Mouse (Mus musculus) T-helper 1 cell (primary cell): Measurements from ENCODE around the gene Cdh1.
"Not testable (repeated sequence)": the region's sequence is repeated elsewhere in the genome, so short reads cannot be mapped to it uniquely, and the experiment has no call there.

Source experiments
- in situ Hi-C: fragments of 300-600 bp; cut with MboI, MseI; formaldehyde crosslinking; loops from one replicate; pipeline ENCODE4 v1.15.1; 2025; ENCODE audit warnings: high pct_unique_total_duplicates

Cdh1 gene

DNA sequence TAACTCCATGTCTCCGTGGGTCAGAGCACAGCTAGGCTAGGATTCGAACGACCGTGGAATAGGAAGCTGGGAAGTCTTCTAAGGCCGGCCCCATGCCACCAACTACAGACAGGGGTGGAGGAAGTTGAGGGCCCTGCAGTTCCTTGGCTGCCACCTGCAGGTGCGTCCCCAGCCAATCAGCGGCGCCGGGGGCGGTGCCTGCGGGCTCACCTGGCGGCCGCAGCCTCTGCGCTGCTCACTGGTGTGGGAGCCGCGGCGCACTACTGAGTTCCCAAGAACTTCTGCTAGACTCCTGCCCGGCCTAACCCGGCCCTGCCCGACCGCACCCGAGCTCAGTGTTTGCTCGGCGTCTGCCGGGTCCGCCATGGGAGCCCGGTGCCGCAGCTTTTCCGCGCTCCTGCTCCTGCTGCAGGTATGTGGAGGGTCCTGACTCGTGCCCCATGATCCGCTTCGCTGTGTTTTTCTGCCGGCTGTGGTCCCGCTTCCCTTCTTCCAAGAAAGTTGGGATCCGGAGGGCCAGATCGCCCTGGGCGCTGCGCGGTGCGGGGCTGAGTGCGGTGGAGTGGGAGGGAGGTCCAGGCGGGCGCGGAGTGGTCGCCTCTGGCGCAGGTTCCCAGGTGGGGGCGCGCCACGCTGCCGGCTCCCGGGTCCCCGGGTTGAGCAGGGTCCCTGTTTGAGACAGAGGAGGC lies at the start of gene Cdh1:
TSS of gene Cdh1 (plus strand) at position 221 of the 689 bp plus-strand sequence.
- in situ Hi-C loops = no loop called here

DNA sequence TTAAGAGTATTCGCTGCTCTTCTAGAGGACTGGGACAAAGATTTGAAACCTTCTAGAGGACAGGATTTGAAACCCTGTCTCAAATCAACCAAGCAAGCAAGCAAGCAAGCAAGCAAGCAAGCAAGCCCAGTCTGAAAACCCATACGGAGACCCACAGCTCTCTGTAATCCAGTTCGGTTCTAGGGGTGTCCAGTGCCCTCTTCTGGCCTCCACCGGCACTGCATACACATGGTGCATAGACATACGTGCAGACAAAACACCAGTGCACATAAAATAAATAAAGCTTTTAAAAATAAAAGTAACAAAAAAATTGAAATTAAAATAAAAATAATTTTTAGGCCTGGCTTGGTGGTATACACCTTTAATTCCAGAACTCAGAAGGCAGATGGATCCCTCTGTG lies 49.1 kb upstream of the Cdh1 start:
- in situ Hi-C loops = no loop called here

DNA sequence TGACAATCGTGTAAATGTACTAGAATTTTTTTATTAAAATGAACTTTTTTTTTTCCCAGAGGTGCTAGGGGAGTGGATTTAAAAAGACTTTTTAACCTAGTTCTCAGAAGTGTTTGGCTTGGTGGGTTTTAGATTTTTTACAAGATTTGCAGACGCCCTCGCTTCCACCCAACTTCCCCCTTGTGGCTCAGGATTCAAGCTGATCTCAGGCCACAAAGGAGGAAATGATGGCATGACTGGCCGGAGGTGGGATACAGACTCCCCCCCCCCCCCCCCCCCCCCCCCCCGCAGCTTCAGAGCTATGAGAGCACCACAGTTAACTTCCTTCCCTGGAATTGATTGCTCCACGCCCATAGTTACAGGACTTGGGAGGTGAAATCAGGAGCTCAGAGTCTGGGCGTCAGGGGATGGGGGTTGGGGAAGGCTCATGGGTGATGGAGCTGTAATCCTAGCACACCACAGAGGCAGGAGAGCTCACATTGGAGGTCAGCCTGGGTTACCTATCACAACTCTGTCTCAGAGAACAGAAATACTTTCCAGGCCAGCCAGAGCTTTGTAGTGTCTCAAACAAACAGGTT lies 47.0 kb upstream of the Cdh1 start:
- in situ Hi-C loops = no loop called here

- in situ Hi-C loops = loop anchor here (5.0 kb wide), 1 partner anchor 87 kb away; no protein-coding TSS in a partner anchor
Measured at GRCm38 (mm10) chr8:106559844-106560243, 43.3 kb upstream of the Cdh1 start.

- in situ Hi-C loops = loop anchor here (5.0 kb wide), 1 partner anchor 86 kb away; no protein-coding TSS in a partner anchor
Measured at GRCm38 (mm10) chr8:106561097-106561865, 41.9 kb upstream of the Cdh1 start.

DNA sequence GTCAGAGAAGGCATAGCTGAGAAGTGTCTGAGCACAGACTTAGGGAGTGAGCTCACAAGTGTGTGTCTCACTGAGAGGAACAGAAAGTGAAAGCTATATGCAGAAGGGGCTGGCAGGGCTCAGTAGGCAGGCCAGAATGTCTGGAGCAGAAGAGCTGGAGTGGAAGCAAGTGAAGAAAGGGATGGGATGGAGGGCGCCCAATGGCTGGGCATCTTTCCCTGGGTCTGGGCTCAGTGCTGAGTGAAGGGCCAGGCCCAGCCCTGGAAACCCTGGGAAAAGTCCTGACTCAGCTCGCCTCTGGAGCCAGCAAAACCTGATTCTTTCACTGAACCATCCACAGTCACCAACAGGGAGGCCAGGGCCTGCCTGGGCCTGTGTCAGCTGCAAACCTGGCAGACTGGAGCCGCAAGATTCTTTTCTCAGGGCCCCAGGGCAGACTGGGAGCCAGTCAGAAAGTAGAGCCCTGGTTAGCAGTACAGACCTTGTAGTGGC lies 39.4 kb upstream of the Cdh1 start:
- in situ Hi-C loops = loop anchor here (5.0 kb wide), 1 partner anchor 84 kb away; no protein-coding TSS in a partner anchor

GRCm38 (mm10) chr8:106569006-106569405 lies 34.1 kb upstream of the Cdh1 start:
- in situ Hi-C loops = no loop called here

DNA sequence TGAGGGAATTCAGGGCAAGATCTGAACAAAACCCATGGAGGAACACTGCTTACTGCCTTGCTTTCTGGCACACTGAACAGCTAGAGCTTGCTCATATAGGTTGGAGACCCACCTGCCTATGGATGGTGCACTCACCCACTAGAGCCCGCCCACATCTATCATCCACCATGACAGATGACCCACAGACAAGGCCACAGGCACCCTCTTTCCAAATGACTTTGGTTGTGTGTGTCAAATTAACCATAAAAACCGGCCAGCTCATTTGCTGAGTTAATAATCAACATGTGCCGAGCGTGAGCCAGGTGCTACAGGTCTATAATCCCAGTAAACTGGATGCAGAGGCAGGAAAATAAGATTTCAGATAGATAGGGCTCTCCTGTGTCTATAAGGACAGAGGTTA lies 32.8 kb upstream of the Cdh1 start:
- in situ Hi-C loops = no loop called here

DNA sequence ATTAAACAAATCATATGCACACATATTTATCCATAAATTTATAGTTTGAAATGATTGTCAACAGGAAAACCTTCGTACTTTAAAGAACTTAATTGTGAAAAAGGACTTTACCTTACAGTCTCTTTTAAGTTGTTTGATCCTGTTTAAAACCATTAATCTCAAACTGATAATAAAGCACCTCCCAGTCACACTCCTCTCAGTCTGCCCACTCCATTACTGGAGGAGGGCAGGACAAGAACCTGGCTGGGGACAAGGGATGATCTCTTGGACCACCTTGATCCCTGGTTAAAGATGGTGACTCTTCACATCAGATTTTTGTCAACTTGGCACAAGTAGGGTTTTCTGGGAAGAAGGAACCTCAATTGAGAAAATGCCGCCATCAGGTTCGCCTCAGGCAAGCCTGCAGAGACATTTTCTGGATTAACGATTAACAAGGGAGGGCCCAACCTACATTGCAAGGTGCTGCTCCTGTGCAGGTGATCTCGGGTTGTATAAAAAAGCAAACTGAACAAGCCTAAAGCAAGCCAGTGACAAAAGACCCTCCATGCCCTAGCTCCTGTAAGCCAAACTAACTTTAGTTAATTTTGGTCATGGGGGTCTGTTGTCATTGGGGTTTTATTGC lies 31.5 kb upstream of the Cdh1 start:
- in situ Hi-C loops = no loop called here

- in situ Hi-C loops = not testable (repeated sequence)
Measured at GRCm38 (mm10) chr8:106572175-106572574, 31.0 kb upstream of the Cdh1 start.

- in situ Hi-C loops = not testable (repeated sequence)
Measured at GRCm38 (mm10) chr8:106573168-106573567, 30.0 kb upstream of the Cdh1 start, which contains the start of gene Gm10073. Gene Gm10073, minus strand, starts transcription at chr8:106573461.

DNA sequence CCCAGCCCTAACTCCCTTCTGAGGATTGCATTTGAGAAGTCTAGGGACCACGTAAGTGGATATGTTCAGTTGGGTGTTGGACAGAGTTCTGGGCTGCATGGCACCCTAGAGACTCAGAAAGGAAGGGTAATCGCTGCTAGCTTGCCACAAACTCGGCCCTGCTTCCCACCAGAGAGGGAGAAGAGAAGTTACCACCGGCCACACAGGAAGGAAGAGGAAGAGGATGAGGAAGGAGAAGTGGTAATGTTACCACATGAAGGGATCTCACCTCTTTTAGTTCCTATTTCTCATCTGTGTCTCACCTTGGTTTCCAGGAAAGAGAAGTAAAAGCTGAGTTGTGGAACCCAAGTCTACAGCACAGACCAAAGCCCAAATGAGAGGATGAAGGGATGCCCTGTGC lies 28.9 kb upstream of the Cdh1 start:
- in situ Hi-C loops = no loop called here

GRCm38 (mm10) chr8:106576849-106577555 lies 26.1 kb upstream of the Cdh1 start:
- in situ Hi-C loops = no loop called here

GRCm38 (mm10) chr8:106579510-106579909 lies 23.6 kb upstream of the Cdh1 start:
- in situ Hi-C loops = no loop called here

DNA sequence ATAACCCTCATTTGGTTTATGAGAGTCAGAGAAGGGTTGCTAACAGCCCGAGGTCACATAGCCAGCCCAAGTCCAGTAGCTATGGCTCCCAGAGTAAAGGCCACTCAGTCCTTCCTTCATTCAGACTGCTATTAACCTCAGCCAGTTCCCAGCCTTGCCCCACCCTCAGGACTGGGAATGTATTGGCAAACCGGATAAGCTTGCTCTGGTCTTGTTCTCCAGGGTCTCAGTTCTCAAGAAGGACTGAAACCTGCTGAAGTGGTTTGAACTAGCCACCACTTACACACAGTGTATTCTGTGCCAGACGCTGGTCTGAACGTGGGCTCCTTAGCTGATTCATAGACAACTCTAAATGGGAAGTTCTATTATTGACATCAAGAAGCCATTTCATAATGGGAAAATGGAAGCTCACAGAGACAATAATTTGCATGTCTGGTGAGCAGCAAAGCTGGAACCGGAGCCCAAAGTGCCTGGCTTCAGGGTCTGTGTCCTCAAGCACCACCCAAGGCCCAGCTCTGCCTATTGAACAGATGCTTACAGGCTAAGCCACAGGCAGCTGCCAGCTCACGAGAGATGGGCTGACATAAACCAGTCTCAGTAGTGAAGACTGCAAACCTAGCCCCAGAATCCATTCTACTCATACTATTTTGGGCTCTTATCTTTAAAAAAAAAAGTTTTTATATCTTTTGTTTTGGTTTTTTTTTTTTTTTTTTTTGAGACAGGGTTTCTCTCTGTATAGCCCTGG lies 21.6 kb upstream of the Cdh1 start:
- in situ Hi-C loops = no loop called here

- in situ Hi-C loops = no loop called here
Measured at GRCm38 (mm10) chr8:106584942-106585670, 18.0 kb upstream of the Cdh1 start.

- in situ Hi-C loops = no loop called here
Measured at GRCm38 (mm10) chr8:106585671-106586037, 17.5 kb upstream of the Cdh1 start.

DNA sequence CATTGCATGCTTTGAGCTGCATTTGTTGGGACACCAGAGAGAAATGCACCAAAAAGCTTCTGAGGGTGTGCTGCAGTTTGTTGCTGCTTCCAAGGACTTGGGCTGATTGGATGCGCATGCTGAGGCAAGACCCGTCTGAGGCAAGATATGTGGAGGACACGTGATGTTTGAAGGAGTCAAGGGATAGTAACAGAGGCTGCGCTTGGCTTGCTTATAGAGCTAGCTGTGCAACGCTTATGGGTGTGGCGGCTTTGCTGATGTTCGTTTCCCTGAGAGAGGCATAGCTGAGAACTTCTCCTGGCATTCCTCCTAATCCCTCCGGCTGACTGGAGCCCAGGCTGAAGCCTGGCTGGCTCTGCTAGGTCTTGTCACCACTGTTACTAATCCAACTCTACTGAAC lies 16.3 kb upstream of the Cdh1 start:
- in situ Hi-C loops = no loop called here

DNA sequence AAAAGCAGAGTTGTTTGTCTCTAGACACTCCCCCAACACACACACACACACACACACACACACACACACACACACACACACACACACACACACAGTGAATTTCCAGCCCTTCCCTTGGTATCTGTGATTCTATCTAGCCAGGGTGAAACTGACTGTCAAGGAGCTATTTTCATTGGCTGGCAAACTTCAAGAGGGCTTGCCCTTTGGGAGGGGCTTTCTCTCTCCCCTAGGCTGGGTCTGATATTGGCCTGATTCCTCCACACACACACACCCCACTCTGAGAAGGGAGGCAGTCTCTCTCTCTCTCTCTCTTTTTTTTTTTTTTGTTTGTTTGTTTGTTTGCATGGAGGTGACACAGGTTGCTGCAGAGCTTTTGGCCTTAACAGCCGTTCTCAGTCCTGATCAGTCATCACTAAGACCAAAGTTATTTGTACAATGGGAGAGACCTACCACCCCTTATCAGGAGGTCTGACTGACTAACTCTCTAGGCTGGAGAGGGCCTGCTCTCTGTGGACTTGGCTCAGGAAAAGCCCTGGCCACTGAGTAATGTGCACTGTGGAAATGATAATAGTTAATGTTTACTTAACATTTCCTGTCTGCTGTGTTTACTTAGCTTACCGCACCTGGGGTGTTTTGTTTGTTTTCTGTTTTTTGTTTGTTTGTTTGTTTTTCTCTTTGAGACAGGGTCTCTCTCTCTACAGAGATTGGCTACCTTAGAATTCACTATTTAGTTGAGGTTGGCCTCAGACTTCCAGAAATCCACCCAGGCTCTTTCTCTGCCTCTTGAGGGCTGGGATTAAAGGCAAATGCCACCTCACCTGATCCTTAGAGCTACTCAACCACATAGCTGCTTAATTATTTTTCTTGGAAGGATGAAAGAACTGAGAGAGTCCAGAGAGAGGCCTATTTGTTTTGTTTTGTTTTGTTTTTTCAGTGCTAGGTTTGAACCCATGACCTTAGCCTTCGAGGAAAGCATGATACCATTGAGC lies 14.4 kb upstream of the Cdh1 start:
- in situ Hi-C loops = no loop called here
